Mouse (Mus musculus) inflammation-experienced regulatory T-cells (primary cell): ENCODE results near the gene Meox2. TPM values are rescaled to one million over a fixed set of nuclear protein-coding genes. Genes with fewer than 3 reads are reported as not detected.

Experiments
- polyA plus RNA-seq, 2 experiments: library from polyadenylated mRNA; unstranded; fragments of 100-300 nt; shearing (Covaris generic); gene quantifications; one replicate each; pipeline ENCODE4 v1.2.1; 2017

Meox2 gene
- polyA plus RNA-seq: under 1 TPM in 1 of 2 experiments, not detected in 1; 0.11 TPM

GRCm38 (mm10) chr12:37108390-37108738 lies at the start of gene Meox2:
Gene Meox2, plus strand, starts transcription at chr12:37108540.

Other genes with a start within 250 kb of the Meox2 start
- gene Agmo, start 133.1 kb downstream of the Meox2 start, polyA plus RNA-seq: under 1 TPM; 0.40 to 0.51 TPM